Mouse (Mus musculus) cortical plate, adult 2 months (tissue): ENCODE data around the gene Xrcc2. TPM values are rescaled to one million over a fixed set of nuclear protein-coding genes. Genes with fewer than 3 reads are reported as not detected.

ENCODE experiments used
- H3K27ac ChIP-seq: fragments of 200-500 bp; 2 replicates; pipeline ENCODE4 v1.5.1; 2012; ENCODE audit warnings: low read length, control low read depth, inconsistent platforms; ENCODE audit not compliant: insufficient read depth
- H3K4me1 ChIP-seq: fragments of 200-500 bp; 2 replicates; pipeline ENCODE4 v1.6.1; 2011; ENCODE audit warnings: low read length; ENCODE audit not compliant: control insufficient read depth, insufficient read depth
- H3K4me3 ChIP-seq: fragments of 200-500 bp; 2 replicates; pipeline ENCODE4 v1.5.1; 2011; ENCODE audit warnings: mild to moderate bottlenecking, low read length, control low read depth; ENCODE audit not compliant: insufficient read depth
- CTCF ChIP-seq: fragments of 200-500 bp; IDR thresholded peaks from 2 replicates; pipeline ENCODE4 v1.5.1; 2011; ENCODE audit warnings: mild to moderate bottlenecking, control low read depth, low read length; ENCODE audit not compliant: insufficient read depth; ENCODE audit errors: extremely low read depth
- POLR2A ChIP-seq: fragments of 200-500 bp; IDR thresholded peaks from 2 replicates; pipeline ENCODE4 v1.6.1; 2011; ENCODE audit warnings: mild to moderate bottlenecking, low read length, control low read depth; ENCODE audit not compliant: insufficient read depth; ENCODE audit errors: extremely low read depth
- polyA plus RNA-seq: library from polyadenylated mRNA; depleted of rRNA; stranded (reverse); fragments of >200 nt; gene quantifications from 2 replicates; pipeline ENCODE4 v1.2.3, GENCODE M21; 2012; rRNA removed

Gene Xrcc2
- polyA plus RNA-seq, 1 experiment, result 4.9 TPM

- H3K4me1 ChIP-seq, result no peaks in the 10 kb centered on the region
- no peak overlapping the region for H3K27ac ChIP-seq
- no peak for TF ChIP-seq POLR2A
- TF ChIP-seq CTCF, result no peak
Observed at GRCm38 (mm10) chr5:25645661-25646364, 59.8 kb downstream of the Xrcc2 start.

GRCm38 (mm10) chr5:25644509-25644908 is 61.1 kb downstream of the Xrcc2 start:
- TF ChIP-seq POLR2A (no peak), CTCF (no peak)

More at GRCm38 (mm10) chr5:25645661-25646364, 59.8 kb downstream of the Xrcc2 start:
- H3K4me3 ChIP-seq, result no peak overlapping the region

GRCm38 (mm10) chr5:25642741-25643140 is 62.9 kb downstream of the Xrcc2 start:
- no peaks in the 10 kb centered on the region for H3K4me1 ChIP-seq
- H3K27ac ChIP-seq, result no peak overlapping the region
- TF ChIP-seq POLR2A (no peak), CTCF (no peak)
- no peak overlapping the region for H3K4me3 ChIP-seq

More at GRCm38 (mm10) chr5:25644509-25644908, 61.1 kb downstream of the Xrcc2 start:
- H3K4me1 ChIP-seq, result no peaks in the 10 kb centered on the region
- no peak overlapping the region for H3K27ac ChIP-seq
- no peak overlapping the region for H3K4me3 ChIP-seq

Other genes starting within 250 kb of the Xrcc2 start
- gene Kmt2c, start 207.0 kb downstream of the Xrcc2 start, polyA plus RNA-seq, result 37.7 and 38.3 TPM in 2 replicates
- gene Cct8l1, start 189.8 kb downstream of the Xrcc2 start, polyA plus RNA-seq, result 0.08 and 0.21 TPM in 2 replicates
- gene Actr3b, start 54.2 kb upstream of the Xrcc2 start, polyA plus RNA-seq, result 117 and 126 TPM in 2 replicates
- not detected in 2 replicates for gene Gm21663, start 236.6 kb upstream of the Xrcc2 start, polyA plus RNA-seq
- not detected in 2 replicates for gene Gm21671, start 248.6 kb upstream of the Xrcc2 start, polyA plus RNA-seq